Mouse (Mus musculus) intestine, postnatal 0 days (tissue): ENCODE measurements around the gene Rapgef1. TPM values are rescaled to one million over a fixed set of nuclear protein-coding genes. Genes with fewer than 3 reads are reported as not detected.
A peak's percentile ranks its signal among the peaks of the same experiment; 100 is the strongest.

Source experiments
- ATAC-seq: fragments of 200-750 bp; cut with Nextera tagmentation; 2 replicates; pipeline ENCODE4 v1.8.0; 2017; ENCODE audit warnings: mild to moderate bottlenecking, moderate TSS enrichment, moderate library complexity
- H3K27ac ChIP-seq: fragments of 300-500 bp; sonication (generic); 2 replicates; pipeline ENCODE4 v1.5.1; 2014; ENCODE audit warnings: mild to moderate bottlenecking, low read depth, low read length, moderate library complexity
- H3K27me3 ChIP-seq: fragments of 300-500 bp; sonication (generic); replicated peaks from 2 replicates; pipeline ENCODE4 v1.6.1; 2014; ENCODE audit warnings: low read length, mixed read lengths; ENCODE audit not compliant: control insufficient read depth, insufficient read depth
- H3K36me3 ChIP-seq: fragments of 300-500 bp; sonication (generic); 2 replicates; pipeline ENCODE4 v1.6.1; 2014; ENCODE audit warnings: mild to moderate bottlenecking, moderate library complexity; ENCODE audit not compliant: control insufficient read depth, insufficient read depth
- H3K4me1 ChIP-seq: fragments of 300-500 bp; sonication (generic); replicated peaks from 2 replicates; pipeline ENCODE4 v1.6.1; 2014; ENCODE audit warnings: antibody characterized with exemption, low read length, mixed read lengths; ENCODE audit not compliant: control insufficient read depth, insufficient read depth
- H3K4me2 ChIP-seq: fragments of 300-500 bp; sonication (generic); replicated peaks from 2 replicates; pipeline ENCODE4 v1.6.1; 2014; ENCODE audit warnings: low read depth, mild to moderate bottlenecking, moderate library complexity
- H3K4me3 ChIP-seq: fragments of 300-500 bp; sonication (generic); 2 replicates; pipeline ENCODE4 v1.5.1; 2014; ENCODE audit warnings: low read depth, low read length
- H3K9ac ChIP-seq: fragments of 300-500 bp; sonication (generic); 2 replicates; pipeline ENCODE4 v1.6.1; 2014; ENCODE audit warnings: mild to moderate bottlenecking, low read depth, low read length
- H3K9me3 ChIP-seq: fragments of 300-500 bp; sonication (generic); 2 replicates; pipeline ENCODE4 v1.6.1; 2016; ENCODE audit warnings: mixed run types; ENCODE audit not compliant: control insufficient read depth
- CTCF ChIP-seq: sonication (generic); IDR thresholded peaks from 2 replicates; pipeline ENCODE4 v1.5.1; 2016; ENCODE audit warnings: low read depth, mild to moderate bottlenecking, control low read depth, antibody characterized with exemption, moderate library complexity
- WGBS: fragments of 180-500 bp; shearing (Covaris S2); extraction: QIAGEN DNeasy Blood & Tissue Kit; methylation state at CpG from one replicate; pipeline ENCODE4 v1.1.7; 2014; 5-methylcytosine and 5-hydroxymethylcytosine counted together
- polyA plus RNA-seq: library from polyadenylated mRNA; unstranded; fragments of >200 nt; fragmentation: Nextera tagmentation; extraction: Ambion mirVana; gene quantifications from 2 replicates; pipeline ENCODE4 v1.2.1, GENCODE M21; 2015

Rapgef1 gene
- polyA plus RNA-seq, 1 experiment from 2014 or later = 6.1 TPM

- H3K36me3 ChIP-seq = peaks cover 56% of the 10 kb centered on the region
- TF ChIP-seq CTCF = no peak
- WGBS = 68% methylated on average over 2 of the region's 2 CpGs
- no peak overlapping the region for H3K4me3 ChIP-seq
- no peaks in the 10 kb centered on the region for H3K4me1 ChIP-seq
- no peak overlapping the region for H3K9ac ChIP-seq
- no peak for ATAC-seq
- H3K27ac ChIP-seq = no peak overlapping the region
- H3K9me3 ChIP-seq = no peaks in the 10 kb centered on the region
- no peaks in the 10 kb centered on the region for H3K27me3 ChIP-seq
- no peak overlapping the region for H3K4me2 ChIP-seq
These were observed 70.0 kb downstream of the Rapgef1 start for GRCm38 (mm10) chr2:29689495-29689894.

GRCm38 (mm10) chr2:29691068-29691467 is 71.5 kb downstream of the Rapgef1 start:
- 79% methylated on average over 5 of the region's 5 CpGs for WGBS
- Histone ChIP-seq H3K27ac (no peak overlapping the region; the same call in 1 of the 2 replicates), H3K9ac (no peak overlapping the region), H3K4me2 (no peak overlapping the region), H3K36me3 (peaks cover 69% of the 10 kb centered on the region), H3K27me3 (no peaks in the 10 kb centered on the region), H3K4me1 (no peaks in the 10 kb centered on the region), H3K4me3 (no peak overlapping the region), H3K9me3 (no peaks in the 10 kb centered on the region)
- ATAC-seq = no peak
- TF ChIP-seq CTCF = no peak

- no peak for ATAC-seq
- H3K4me3 ChIP-seq = no peak overlapping the region
- WGBS = 73% methylated on average over 6 of the region's 6 CpGs
- no peaks in the 10 kb centered on the region for H3K9me3 ChIP-seq
- H3K4me2 ChIP-seq = no peak overlapping the region
- peaks cover 65% of the 10 kb centered on the region for H3K36me3 ChIP-seq
- no peak overlapping the region for H3K27ac ChIP-seq
- H3K27me3 ChIP-seq = no peaks in the 10 kb centered on the region
- H3K9ac ChIP-seq = no peak overlapping the region
- no peaks in the 10 kb centered on the region for H3K4me1 ChIP-seq
- TF ChIP-seq CTCF = peak; percentile 28; the same call in 1 of the 2 replicates
These were observed 72.0 kb downstream of the Rapgef1 start for GRCm38 (mm10) chr2:29691507-29691906.

GRCm38 (mm10) chr2:29692192-29692591 is 72.7 kb downstream of the Rapgef1 start:
- H3K9ac ChIP-seq = no peak overlapping the region
- no peaks in the 10 kb centered on the region for H3K9me3 ChIP-seq
- no peaks in the 10 kb centered on the region for H3K4me1 ChIP-seq
- no peak overlapping the region for H3K4me2 ChIP-seq
- no peaks in the 10 kb centered on the region for H3K27me3 ChIP-seq
- no peak for TF ChIP-seq CTCF
- no peak for ATAC-seq
- WGBS = 96% methylated on average over 2 of the region's 2 CpGs
- no peak overlapping the region for H3K27ac ChIP-seq
- H3K36me3 ChIP-seq = peaks cover 62% of the 10 kb centered on the region
- H3K4me3 ChIP-seq = no peak overlapping the region

GRCm38 (mm10) chr2:29696207-29696800 is 76.8 kb downstream of the Rapgef1 start:
- WGBS = 79% methylated on average over 7 of the region's 7 CpGs
- ATAC-seq = peak; percentile 36

GRCm38 (mm10) chr2:29698421-29699290 is 79.1 kb downstream of the Rapgef1 start:
- 86% methylated on average over 6 of the region's 6 CpGs for WGBS
- TF ChIP-seq CTCF = no peak

More at GRCm38 (mm10) chr2:29696207-29696800, 76.8 kb downstream of the Rapgef1 start:
- Histone ChIP-seq H3K4me2 (no peak overlapping the region), H3K27ac (no peak overlapping the region), H3K9ac (no peak overlapping the region), H3K9me3 (no peaks in the 10 kb centered on the region), H3K27me3 (no peaks in the 10 kb centered on the region), H3K4me3 (no peak overlapping the region), H3K36me3 (peaks cover 69% of the 10 kb centered on the region), H3K4me1 (no peaks in the 10 kb centered on the region)
- no peak for TF ChIP-seq CTCF

More at GRCm38 (mm10) chr2:29698421-29699290, 79.1 kb downstream of the Rapgef1 start:
- peaks cover 69% of the 10 kb centered on the region for H3K36me3 ChIP-seq
- no peak overlapping the region for H3K9ac ChIP-seq
- no peaks in the 10 kb centered on the region for H3K4me1 ChIP-seq
- ATAC-seq = no peak
- no peak overlapping the region for H3K4me2 ChIP-seq
- no peaks in the 10 kb centered on the region for H3K27me3 ChIP-seq
- no peak overlapping the region for H3K27ac ChIP-seq
- H3K4me3 ChIP-seq = no peak overlapping the region
- no peaks in the 10 kb centered on the region for H3K9me3 ChIP-seq
